Comparison of ENCODE assay signal across 7 mouse cellular contexts in the genomic region with DNA sequence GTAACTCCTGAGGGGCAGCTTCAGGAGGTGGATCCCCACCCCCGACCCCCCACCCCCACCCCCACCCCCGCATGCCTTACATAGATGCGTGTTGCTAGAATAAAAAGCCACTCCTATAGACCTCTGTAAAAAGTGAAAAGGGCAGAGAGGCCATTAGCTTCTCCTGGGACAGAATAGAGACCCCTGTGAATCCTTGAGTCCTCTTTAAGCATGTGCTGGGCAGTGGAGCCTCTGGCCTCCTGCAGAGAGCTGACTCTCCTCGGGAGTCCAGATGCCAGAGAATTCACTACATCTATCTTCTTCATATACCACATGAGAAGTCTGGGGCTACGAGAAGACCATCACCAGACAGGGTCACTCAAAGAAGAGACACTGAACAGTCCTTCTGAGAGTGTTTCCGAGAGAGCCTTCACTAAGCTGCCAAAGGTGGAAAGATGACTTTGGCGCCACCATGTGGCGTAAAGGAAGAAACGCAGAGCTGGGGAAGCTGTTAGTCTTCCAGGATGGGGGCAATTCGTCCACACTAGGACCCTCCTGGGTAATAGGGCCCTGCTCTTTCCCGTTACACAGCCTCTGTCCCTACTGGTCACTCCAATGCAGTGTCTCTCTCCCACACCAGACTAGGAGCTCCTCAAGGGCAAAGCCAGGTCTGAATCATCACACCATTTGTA. TPM values are rescaled to one million over a fixed set of nuclear protein-coding genes. Genes with fewer than 3 reads are reported as not detected.
DNase-seq lines count a peak whose midpoint lies in the region; ATAC-seq and TF ChIP-seq lines count a peak whose summit lies in the region.

No protein-coding gene starts in this region.

- ATAC-seq in forebrain, embryonic 12.5 days (ENCODE audit: low FRiP score), result peak; percentile 65
- peak; percentile 51; the same call in 1 of the 2 replicates for ATAC-seq in hindbrain, embryonic 11.5 days (ENCODE audit: low FRiP score)

- TF ChIP-seq POLR2A in MEL (IDR thresholded peaks at IDR 0.05; ENCODE audit: control insufficient read depth in 1 of 2, insufficient read depth in 1 of 2, low read depth in 1 of 2, low read length in 2 of 2, poor library complexity in 1 of 2), result no peak
- no peak for TF ChIP-seq POLR2A in brain, embryonic 14.5 days (IDR thresholded peaks at IDR 0.05; ENCODE audit: borderline replicate concordance, extremely low read depth, insufficient read depth, insufficient read length, poor library complexity, severe bottlenecking)

- no peaks in the 10 kb centered on the region; a peak in 1 of 4 replicates for H3K27me3 ChIP-seq in MEL (ENCODE audit: control insufficient read depth in 1 of 2, insufficient read depth in 2 of 2, low read length in 2 of 2)
- H3K27me3 ChIP-seq in forebrain, embryonic 12.5 days, result no peaks in the 10 kb centered on the region
- no peaks in the 10 kb centered on the region for H3K27me3 ChIP-seq in hindbrain, embryonic 11.5 days (ENCODE audit: control insufficient read depth, insufficient read depth, low read length)
- H3K27me3 ChIP-seq in megakaryocyte, embryonic 14.5 days (replicated peaks), result peaks cover 37% of the 10 kb centered on the region

- H3K9ac ChIP-seq in MEL (ENCODE audit: control insufficient read depth, low read depth, low read length, poor library complexity, severe bottlenecking), result no peak overlapping the region
- H3K9ac ChIP-seq in forebrain, embryonic 12.5 days, result no peak overlapping the region
- no peak overlapping the region for H3K9ac ChIP-seq in hindbrain, embryonic 11.5 days (ENCODE audit: low read depth, low read length)

- TF ChIP-seq RAD21 in MEL (IDR thresholded peaks at IDR 0.05; ENCODE audit: low read depth, low read length), result peak; percentile 89

- no peaks in the 10 kb centered on the region for H3K79me2 ChIP-seq in MEL (ENCODE audit: control insufficient read depth, insufficient read depth, low read length, poor library complexity)

- H3K4me2 ChIP-seq in forebrain, embryonic 12.5 days, result no peak overlapping the region
- no peak overlapping the region for H3K4me2 ChIP-seq in hindbrain, embryonic 11.5 days (replicated peaks; ENCODE audit: low read depth, low read length)

- no peak overlapping the region for H3K27ac ChIP-seq in MEL (ENCODE audit: control insufficient read depth, low read depth, low read length)
- H3K27ac ChIP-seq in forebrain, embryonic 12.5 days, result no peak overlapping the region
- H3K27ac ChIP-seq in hindbrain, embryonic 11.5 days (ENCODE audit: low read depth, low read length), result no peak overlapping the region

- H3K4me3 ChIP-seq in MEL (ENCODE audit: control insufficient read depth in 1 of 2, insufficient read depth in 1 of 2, low read depth in 2 of 2, low read length in 2 of 2), result 0 out of 4 replicates have a peak overlapping the region, but pooled peaks of 1 of the 2 experiments have one; percentile 18
- H3K4me3 ChIP-seq in forebrain, embryonic 12.5 days (replicated peaks), result no peak overlapping the region
- no peak overlapping the region for H3K4me3 ChIP-seq in hindbrain, embryonic 11.5 days (ENCODE audit: low read depth, low read length)
- peak overlapping the region; percentile 23 for H3K4me3 ChIP-seq in megakaryocyte, embryonic 14.5 days (replicated peaks)

- peak; percentile 85 to 94 (median 88) for TF ChIP-seq CTCF in MEL (IDR thresholded peaks at IDR 0.05 in 2 of 3, conservative IDR thresholded peaks at IDR 0.05 in 1 of 3; ENCODE audit: control insufficient read depth in 1 of 3, insufficient read depth in 1 of 3, low read depth in 2 of 3, low read length in 3 of 3, poor library complexity in 1 of 3, severe bottlenecking in 1 of 3)
- TF ChIP-seq CTCF in brain, embryonic 14.5 days (IDR thresholded peaks at IDR 0.05; ENCODE audit: borderline replicate concordance, extremely low read depth, insufficient read depth, insufficient read length), result peak; percentile 93

- peak; percentile 82 for DNase-seq in MEL (ENCODE audit: low read depth, low spot score)
- DNase-seq in brain, embryonic 14.5 days (ENCODE audit: low read depth), result peak; percentile 80
- DNase-seq in hindbrain, embryonic 11.5 days (ENCODE audit: low spot score), result peak; percentile 87
- DNase-seq in layer of hippocampus, postnatal 36 days, result peak; percentile 41 to 54
- peak; percentile 56 for DNase-seq in right cerebral cortex, adult 18-20 months

- no peak for TF ChIP-seq EP300 in MEL (IDR thresholded peaks at IDR 0.05; ENCODE audit: low read depth in 1 of 2, low read length in 2 of 2)

- H3K9me3 ChIP-seq in MEL (replicated peaks; ENCODE audit: insufficient read depth, low read length), result no peaks in the 10 kb centered on the region
- no peaks in the 10 kb centered on the region for H3K9me3 ChIP-seq in forebrain, embryonic 12.5 days
- H3K9me3 ChIP-seq in hindbrain, embryonic 11.5 days (ENCODE audit: control insufficient read depth, low read length), result no peaks in the 10 kb centered on the region
- H3K9me3 ChIP-seq in megakaryocyte, embryonic 14.5 days, result no peaks in the 10 kb centered on the region

- H3K36me3 ChIP-seq in MEL (ENCODE audit: control insufficient read depth in 1 of 2, insufficient read depth in 2 of 2, low read length in 2 of 2), result peaks cover 0 to 3% of the 10 kb centered on the region in 2 experiments; a peak in 1 of 4 replicates
- H3K36me3 ChIP-seq in forebrain, embryonic 12.5 days (replicated peaks), result no peaks in the 10 kb centered on the region
- H3K36me3 ChIP-seq in hindbrain, embryonic 11.5 days (ENCODE audit: control insufficient read depth, insufficient read depth, low read length), result no peaks in the 10 kb centered on the region
- no peaks in the 10 kb centered on the region for H3K36me3 ChIP-seq in megakaryocyte, embryonic 14.5 days (replicated peaks; ENCODE audit: low read length)

- peaks cover 0 to 6% of the 10 kb centered on the region in 2 experiments; a peak in 1 of 4 replicates for H3K4me1 ChIP-seq in MEL (ENCODE audit: control insufficient read depth in 1 of 2, insufficient read depth in 2 of 2, low read length in 2 of 2)
- no peaks in the 10 kb centered on the region for H3K4me1 ChIP-seq in forebrain, embryonic 12.5 days
- H3K4me1 ChIP-seq in hindbrain, embryonic 11.5 days (replicated peaks; ENCODE audit: control insufficient read depth, insufficient read depth, low read length), result no peaks in the 10 kb centered on the region
- peaks cover 28% of the 10 kb centered on the region for H3K4me1 ChIP-seq in megakaryocyte, embryonic 14.5 days

- 17% methylated on average over 11 of the region's 11 CpGs for WGBS in forebrain, embryonic 12.5 days
- WGBS in hindbrain, embryonic 11.5 days, result 24% methylated on average over 11 of the region's 11 CpGs

TF ChIP-seq in MEL, 35 proteins besides CTCF, POLR2A, EP300 and RAD21:
- TF ChIP-seq SMC3 (IDR thresholded peaks at IDR 0.05; ENCODE audit: low read depth, low read length) (peak; percentile 98), SIN3A (IDR thresholded peaks at IDR 0.05; ENCODE audit: low read length) (peak; percentile 45; the same call in 1 of the 2 replicates), CHD2 (IDR thresholded peaks at IDR 0.05; ENCODE audit: low read length) (no peak), GATA1 (IDR thresholded peaks at IDR 0.05; ENCODE audit: low read depth, low read length) (no peak), E2F4 (IDR thresholded peaks at IDR 0.05; ENCODE audit: borderline replicate concordance, low read depth, low read length) (no peak), TBP (IDR thresholded peaks at IDR 0.05; ENCODE audit: low read depth, low read length) (0 out of 2 replicates have a peak, but pooled peaks have one; percentile 18), TCF12 (IDR thresholded peaks at IDR 0.05; ENCODE audit: low read depth, low read length) (no peak), ZKSCAN1 (IDR thresholded peaks at IDR 0.05; ENCODE audit: low read depth, low read length) (peak; percentile 22; the same call in 1 of the 2 replicates), ETS1 (IDR thresholded peaks at IDR 0.05; ENCODE audit: low read depth, low read length) (no peak), ZC3H11A (IDR thresholded peaks at IDR 0.05; ENCODE audit: low read depth, low read length) (peak; percentile 92)

RNA-seq across cellular contexts. Expression of a gene that starts 39.0 kb away (rescaled TPM):
- total RNA-seq in MEL (2012; rRNA removed), result 0.10 and 0.23 TPM in 2 replicates
- under 1 TPM in 1 of 2 experiments, not detected in 1; 0.86 TPM for polyA plus RNA-seq in MEL (2012; ENCODE audit: insufficient read depth in 1 of 2, insufficient read length in 2 of 2, low read depth in 1 of 2, low replicate concordance in 2 of 2, missing spikeins in 1 of 2)
- 0.09 and 0.34 TPM in 2 replicates for polyA plus RNA-seq in brain, embryonic 14.5 days (2012; rRNA removed)
- 0.12 and 0.15 TPM in 2 replicates for polyA plus RNA-seq in forebrain, embryonic 12.5 days (2016; fragmentation: Nextera tagmentation; extraction: Ambion mirVana)
- polyA plus RNA-seq in hindbrain, embryonic 11.5 days (2014; fragmentation: Nextera tagmentation; extraction: Ambion mirVana), result 0.39 and 0.73 TPM in 2 replicates
- total RNA-seq in layer of hippocampus, postnatal 36 days (2021), result under 1 TPM; 0.66 to 0.97 TPM
- polyA plus RNA-seq in megakaryocyte, embryonic 14.5 days (2012; ENCODE audit: insufficient read depth, low replicate concordance), result 2.4 TPM in 1 of 2 replicates, not detected in the other

RNA-seq across cellular contexts. Expression of a gene that starts 41.0 kb away (rescaled TPM):
- 3.8 and 3.9 TPM in 2 replicates for total RNA-seq in MEL (2012; rRNA removed)
- polyA plus RNA-seq in MEL (2012; ENCODE audit: insufficient read depth in 1 of 2, insufficient read length in 2 of 2, low read depth in 1 of 2, low replicate concordance in 2 of 2, missing spikeins in 1 of 2), result 1 to 10 TPM in 1 of 2 experiments, not detected in 1; 6.3 TPM
- 40.7 and 54.0 TPM in 2 replicates for polyA plus RNA-seq in brain, embryonic 14.5 days (2012; rRNA removed)
- 34.0 and 37.5 TPM in 2 replicates for polyA plus RNA-seq in forebrain, embryonic 12.5 days (2016; fragmentation: Nextera tagmentation; extraction: Ambion mirVana)
- 27.8 and 34.5 TPM in 2 replicates for polyA plus RNA-seq in hindbrain, embryonic 11.5 days (2014; fragmentation: Nextera tagmentation; extraction: Ambion mirVana)
- 10 to 100 TPM; 39.2 to 40.5 TPM for total RNA-seq in layer of hippocampus, postnatal 36 days (2021)
- 1.8 and 5.0 TPM in 2 replicates for polyA plus RNA-seq in megakaryocyte, embryonic 14.5 days (2012; ENCODE audit: insufficient read depth, low replicate concordance)
